Mouse (Mus musculus): ENCODE data around the gene Gm10722.
A peak's percentile ranks its signal among the peaks of the same experiment; 100 is the strongest.
"Not testable (repeated sequence)": the region's sequence is repeated elsewhere in the genome, so short reads cannot be mapped to it uniquely, and the experiment has no call there.

Gm10722 gene

DNA sequence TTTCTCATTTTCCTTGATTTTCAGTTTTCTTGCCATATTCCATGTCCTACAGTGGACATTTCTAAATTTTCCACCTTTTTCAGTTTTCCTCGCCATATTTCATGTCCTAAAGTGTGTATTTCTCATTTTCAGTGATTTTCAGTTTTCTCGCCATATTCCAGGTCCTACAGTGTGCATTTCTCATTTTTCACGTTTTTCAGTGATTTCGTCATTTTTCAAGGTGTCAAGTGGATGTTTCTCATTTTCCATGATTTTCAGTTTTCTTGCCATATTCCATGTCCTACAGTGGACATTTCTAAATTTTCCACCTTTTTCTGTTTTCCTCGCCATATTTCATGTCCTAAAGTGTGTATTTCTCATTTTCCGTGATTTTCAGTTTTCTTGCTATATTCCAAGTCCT lies 24.9 kb downstream of the Gm10722 start:
- peak; percentile 56 for DNase-seq

DNA sequence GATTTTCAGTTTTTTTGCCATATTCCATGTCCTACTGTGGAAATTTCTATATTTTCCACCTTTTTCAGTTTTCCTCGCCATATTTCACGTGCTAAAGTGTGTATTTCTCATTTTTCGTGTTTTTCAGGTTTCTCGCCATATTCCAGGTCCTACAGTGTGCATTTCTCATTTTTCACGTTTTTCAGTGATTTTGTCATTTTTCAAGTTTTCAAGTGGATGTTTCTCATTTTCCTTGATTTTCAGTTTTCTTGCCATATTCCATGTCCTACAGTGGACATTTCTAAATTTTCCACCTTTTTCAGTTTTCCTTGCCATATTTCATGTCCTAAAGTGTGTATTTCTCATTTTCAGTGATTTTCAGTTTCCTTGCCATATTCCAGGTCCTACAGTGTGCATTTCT lies 25.4 kb downstream of the Gm10722 start:
- DNase-seq, result not testable (repeated sequence)

DNA sequence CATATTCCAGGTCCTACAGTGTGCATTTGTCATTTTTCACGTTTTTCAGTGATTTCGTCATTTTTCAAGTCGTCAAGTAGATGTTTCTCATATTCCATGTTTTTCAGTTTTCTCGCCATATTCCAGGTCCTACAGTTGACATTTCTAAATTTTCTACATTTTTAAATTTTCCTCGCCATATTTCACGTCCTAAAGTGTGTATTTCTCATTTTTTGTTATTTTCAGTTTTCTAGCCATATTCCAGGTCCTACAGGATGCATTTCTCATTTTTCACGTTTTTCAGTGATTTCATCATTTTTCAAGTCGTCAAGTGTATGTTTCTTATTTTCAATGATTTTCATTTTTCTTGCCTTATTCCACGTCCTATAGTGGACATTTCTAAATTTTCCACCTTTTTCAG lies 26.0 kb downstream of the Gm10722 start:
- not testable (repeated sequence) for DNase-seq

DNA sequence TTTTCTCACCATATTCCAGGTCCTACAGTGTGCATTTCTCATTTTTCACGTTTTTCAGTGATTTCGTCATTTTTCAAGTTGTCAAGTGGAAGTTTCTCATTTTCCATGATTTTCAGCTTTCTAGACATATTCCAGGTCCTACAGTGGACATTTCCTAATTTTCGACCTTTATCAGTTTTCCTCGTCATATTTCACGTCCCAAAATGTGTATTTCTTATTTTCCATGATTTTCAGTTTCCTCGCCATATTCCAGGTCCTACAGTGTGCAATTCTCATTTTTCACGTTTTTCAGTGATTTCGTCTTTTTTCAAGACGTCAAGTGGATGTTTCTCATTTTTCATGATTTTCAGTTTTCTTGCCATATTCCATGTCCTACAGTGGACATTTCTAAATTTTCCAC lies 26.5 kb downstream of the Gm10722 start:
- not testable (repeated sequence) for DNase-seq

DNA sequence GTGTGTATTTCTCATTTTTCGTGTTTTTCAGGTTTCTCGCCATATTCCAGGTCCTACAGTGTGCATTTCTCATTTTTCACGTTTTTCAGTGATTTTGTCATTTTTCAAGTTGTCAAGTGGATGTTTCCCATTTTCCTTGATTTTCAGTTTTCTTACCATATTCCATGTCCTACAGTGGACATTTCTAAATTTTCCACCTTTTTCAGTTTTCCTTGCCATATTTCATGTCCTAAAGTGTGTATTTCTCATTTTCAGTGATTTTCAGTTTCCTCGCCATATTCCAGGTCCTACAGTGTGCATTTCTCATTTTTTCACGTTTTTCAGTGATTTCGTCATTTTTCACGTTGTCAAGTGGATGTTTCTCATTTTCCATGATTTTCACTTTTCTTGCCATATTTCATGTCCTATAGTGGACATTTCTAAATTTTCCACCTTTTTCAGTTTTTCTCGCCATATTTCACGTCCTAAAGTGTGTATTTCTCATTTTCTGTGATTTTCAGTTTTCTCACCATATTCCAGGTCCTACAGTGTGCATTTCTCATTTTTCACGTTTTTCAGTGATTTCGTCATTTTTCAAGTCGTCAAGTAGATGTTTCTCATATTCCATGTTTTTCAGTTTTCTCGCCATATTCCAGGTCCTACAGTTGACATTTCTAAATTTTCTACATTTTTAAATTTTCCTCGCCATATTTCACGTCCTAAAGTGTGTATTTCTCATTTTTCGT lies 28.7 kb downstream of the Gm10722 start:
- DNase-seq, result peak; percentile 22

DNA sequence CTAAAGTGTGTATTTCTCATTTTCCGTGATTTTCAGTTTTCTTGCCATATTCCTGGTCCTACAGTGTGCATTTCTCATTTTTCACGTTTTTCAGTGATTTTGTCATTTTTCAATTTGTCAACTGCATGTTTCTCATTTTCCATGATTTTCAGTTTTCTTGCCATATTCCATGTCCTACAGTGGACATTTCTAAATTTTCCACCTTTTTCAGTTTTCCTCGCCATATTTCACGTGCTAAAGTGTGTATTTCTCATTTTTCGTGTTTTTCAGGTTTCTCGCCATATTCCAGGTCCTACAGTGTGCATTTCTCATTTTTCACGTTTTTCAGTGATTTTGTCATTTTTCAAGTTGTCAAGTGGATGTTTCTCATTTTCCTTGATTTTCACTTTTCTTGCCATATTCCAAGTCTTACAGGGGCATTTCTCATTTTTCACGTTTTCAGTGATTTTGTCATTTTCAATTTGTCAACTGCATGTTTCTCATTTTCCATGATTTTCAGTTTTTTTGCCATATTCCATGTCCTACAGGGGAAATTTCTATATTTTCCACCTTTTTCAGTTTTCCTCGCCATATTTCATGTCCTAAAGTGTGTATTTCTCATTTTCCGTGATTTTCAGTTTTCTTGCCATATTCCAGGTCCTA lies 30.1 kb downstream of the Gm10722 start:
- not testable (repeated sequence) for DNase-seq

DNA sequence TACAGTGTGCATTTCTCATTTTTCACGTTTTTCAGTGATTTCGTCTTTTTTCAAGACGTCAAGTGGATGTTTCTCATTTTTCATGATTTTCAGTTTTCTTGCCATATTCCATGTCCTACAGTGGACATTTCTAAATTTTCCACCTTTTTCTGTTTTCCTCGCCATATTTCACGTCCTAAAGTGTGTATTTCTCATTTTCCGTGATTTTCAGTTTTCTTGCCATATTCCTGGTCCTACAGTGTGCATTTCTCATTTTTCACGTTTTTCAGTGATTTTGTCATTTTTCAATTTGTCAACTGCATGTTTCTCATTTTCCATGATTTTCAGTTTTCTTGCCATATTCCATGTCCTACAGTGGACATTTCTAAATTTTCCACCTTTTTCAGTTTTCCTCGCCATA lies 33.6 kb downstream of the Gm10722 start, which contains the start of gene Gm17535:
Gm17535 (plus strand) TSS at position 301 of the 400 bp plus-strand sequence.
- not testable (repeated sequence) for DNase-seq

DNA sequence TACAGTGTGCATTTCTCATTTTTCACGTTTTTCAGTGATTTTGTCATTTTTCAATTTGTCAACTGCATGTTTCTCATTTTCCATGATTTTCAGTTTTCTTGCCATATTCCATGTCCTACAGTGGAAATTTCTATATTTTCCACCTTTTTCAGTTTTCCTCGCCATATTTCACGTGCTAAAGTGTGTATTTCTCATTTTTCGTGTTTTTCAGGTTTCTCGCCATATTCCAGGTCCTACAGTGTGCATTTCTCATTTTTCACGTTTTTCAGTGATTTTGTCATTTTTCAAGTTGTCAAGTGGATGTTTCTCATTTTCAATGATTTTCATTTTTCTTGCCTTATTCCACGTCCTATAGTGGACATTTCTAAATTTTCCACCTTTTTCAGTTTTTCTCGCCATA lies 35.9 kb downstream of the Gm10722 start, which contains the start of gene Gm10715:
Gm10715 (plus strand) TSS at position 301 of the 400 bp plus-strand sequence.
- not testable (repeated sequence) for DNase-seq

DNA sequence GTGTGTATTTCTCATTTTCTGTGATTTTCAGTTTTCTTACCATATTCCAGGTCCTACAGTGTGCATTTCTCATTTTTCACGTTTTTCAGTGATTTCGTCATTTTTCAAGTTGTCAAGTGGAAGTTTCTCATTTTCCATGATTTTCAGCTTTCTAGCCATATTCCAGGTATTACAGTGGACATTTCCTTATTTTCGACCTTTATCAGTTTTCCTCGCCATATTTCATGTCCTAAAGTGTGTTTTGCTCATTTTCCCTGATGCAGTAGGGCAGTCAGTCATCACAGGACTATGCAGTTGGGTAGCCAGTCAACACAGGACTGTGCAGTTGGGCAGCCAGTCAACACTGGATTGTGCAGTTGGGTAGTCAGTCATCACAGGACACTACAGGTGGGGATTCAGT lies 37.4 kb downstream of the Gm10722 start:
- DNase-seq, result not testable (repeated sequence)

Measured in kidney, adult 9 months (tissue).